Mouse (Mus musculus): Measurements from ENCODE around the gene Rps25.

DNA sequence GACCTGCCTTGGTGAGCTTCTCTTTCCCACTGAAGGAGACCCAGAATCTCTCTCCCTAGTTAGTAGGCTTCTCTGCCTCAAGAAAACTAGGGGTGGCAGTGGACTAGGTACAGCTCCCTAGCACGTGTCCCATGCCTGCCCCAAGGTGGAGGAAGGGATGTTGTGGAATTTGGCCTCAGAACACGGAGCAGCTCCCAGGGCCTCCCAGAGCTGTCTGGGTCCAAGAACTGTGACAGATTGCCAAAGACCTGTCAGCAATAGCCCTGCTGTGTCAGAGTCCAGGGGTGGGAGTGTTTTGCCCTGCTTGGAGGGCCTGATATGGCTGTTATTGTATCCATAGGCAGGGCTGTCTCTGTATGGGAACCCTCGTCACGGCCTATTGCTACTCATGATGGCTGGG lies 5.9 kb upstream of the Rps25 start:
- TF ChIP-seq GATA1 (IDR thresholded peaks at IDR 0.05; ENCODE audit: borderline replicate concordance, low read length) (no peak), FLI1 (IDR thresholded peaks at IDR 0.05; ENCODE audit: low read length) (no peak)

Data from megakaryocyte, embryonic 14.5 days (primary cell).